Mouse (Mus musculus) heart, embryonic 11.5 days (tissue): ENCODE results near the gene Kank2. TPM values are rescaled to one million over a fixed set of nuclear protein-coding genes. Genes with fewer than 3 reads are reported as not detected.

Experiments used
- ATAC-seq: fragments of 200-750 bp; cut with Nextera tagmentation; replicated peaks from 2 replicates; pipeline ENCODE4 v1.8.0; 2017; ENCODE audit warnings: moderate library complexity; ENCODE audit not compliant: insufficient number of reproducible peaks, low FRiP score, low TSS enrichment
- H3K27ac ChIP-seq: fragments of 300-500 bp; sonication (generic); 2 replicates; pipeline ENCODE4 v1.5.1; 2014; ENCODE audit warnings: mild to moderate bottlenecking, low read depth, low read length
- H3K27me3 ChIP-seq: fragments of 300-500 bp; sonication (generic); 2 replicates; pipeline ENCODE4 v1.6.1; 2014; ENCODE audit warnings: mild to moderate bottlenecking, low read length, mixed read lengths; ENCODE audit not compliant: control insufficient read depth, insufficient read depth
- H3K36me3 ChIP-seq: fragments of 300-500 bp; sonication (generic); 2 replicates; pipeline ENCODE4 v1.6.1; 2014; ENCODE audit warnings: mild to moderate bottlenecking, low read length, moderate library complexity, mixed read lengths; ENCODE audit not compliant: control insufficient read depth, insufficient read depth
- H3K4me1 ChIP-seq: fragments of 300-500 bp; sonication (generic); 2 replicates; pipeline ENCODE4 v1.6.1; 2014; ENCODE audit warnings: low read length; ENCODE audit not compliant: control insufficient read depth, insufficient read depth
- H3K4me2 ChIP-seq: fragments of 300-500 bp; sonication (generic); 2 replicates; pipeline ENCODE4 v1.6.1; 2014; ENCODE audit warnings: mild to moderate bottlenecking, moderate library complexity
- H3K4me3 ChIP-seq: fragments of 300-500 bp; sonication (generic); 2 replicates; pipeline ENCODE4 v1.5.1; 2014; ENCODE audit warnings: low read depth, low read length
- H3K9ac ChIP-seq: fragments of 300-500 bp; sonication (generic); 2 replicates; pipeline ENCODE4 v1.6.1; 2014; ENCODE audit warnings: mild to moderate bottlenecking, low read depth, low read length, moderate library complexity
- H3K9me3 ChIP-seq: fragments of 300-500 bp; sonication (generic); replicated peaks from 2 replicates; pipeline ENCODE4 v1.6.1; 2016; ENCODE audit warnings: low read length; ENCODE audit not compliant: control insufficient read depth
- WGBS: fragments of 180-500 bp; shearing (Covaris S2); extraction: QIAGEN DNeasy Blood & Tissue Kit; methylation state at CpG from one replicate; pipeline ENCODE4 v1.1.7; 2014; ENCODE audit not compliant: insufficient replicate concordance; 5-methylcytosine and 5-hydroxymethylcytosine counted together
- microRNA-seq: library from miRNA; unstranded; fragments of <30 nt; microRNA quantifications from one replicate; pipeline ENCODE4, GENCODE M21; 2016; ENCODE audit warnings: borderline number of aligned reads
- polyA plus RNA-seq: library from polyadenylated mRNA; unstranded; fragments of >200 nt; fragmentation: Nextera tagmentation; extraction: Ambion mirVana; gene quantifications from 2 replicates; pipeline ENCODE4 v1.2.1, GENCODE M21; 2014

Gene Kank2
- polyA plus RNA-seq, 1 experiment from 2014 or later, result 8.9 TPM

GRCm38 (mm10) chr9:21717015-21717414 is 81.5 kb downstream of the Kank2 start:
- Histone ChIP-seq H3K4me2 (no peak overlapping the region), H3K36me3 (no peaks in the 10 kb centered on the region), H3K9me3 (no peaks in the 10 kb centered on the region), H3K4me3 (no peak overlapping the region), H3K9ac (no peak overlapping the region), H3K27ac (no peak overlapping the region), H3K27me3 (no peaks in the 10 kb centered on the region), H3K4me1 (peaks cover 11% of the 10 kb centered on the region)
- WGBS, result 75% methylated on average over 2 of the region's 2 CpGs
- no peak for ATAC-seq

Small RNA genes lying within 50 kb of the gene (microRNA-seq; reads per million reads assigned to microRNA genes)
- 14.2 reads per million, percentile 47 among the genes with 10 or more reads in this experiment for gene Mir7083

Other genes starting within 250 kb of the Kank2 start
- 29.5 and 34.0 TPM in 2 replicates for gene Timm29, start 206.0 kb downstream of the Kank2 start, polyA plus RNA-seq
- 10.9 and 11.8 TPM in 2 replicates for gene Yipf2, start 205.9 kb downstream of the Kank2 start, polyA plus RNA-seq
- gene Smarca4, start 182.6 kb downstream of the Kank2 start, polyA plus RNA-seq, result 77.4 and 78.7 TPM in 2 replicates
- 11.1 and 16.0 TPM in 2 replicates for gene Ldlr, start 75.3 kb downstream of the Kank2 start, polyA plus RNA-seq
- 90.5 and 103 TPM in 2 replicates for gene Spc24, start 38.4 kb downstream of the Kank2 start, polyA plus RNA-seq
- gene Angptl8, start 36.8 kb upstream of the Kank2 start, polyA plus RNA-seq, result 1.1 and 1.9 TPM in 2 replicates
- gene Dock6, start 53.9 kb upstream of the Kank2 start, polyA plus RNA-seq, result 43.9 and 50.1 TPM in 2 replicates
- 5.6 and 6.4 TPM in 2 replicates for gene Rab3d, start 119.4 kb upstream of the Kank2 start, polyA plus RNA-seq
- 2.3 and 3.3 TPM in 2 replicates for gene Ccdc159, start 128.7 kb upstream of the Kank2 start, polyA plus RNA-seq
- gene Tmem205, start 128.8 kb upstream of the Kank2 start, polyA plus RNA-seq, result 39.0 and 45.1 TPM in 2 replicates
- 5.3 and 5.5 TPM in 2 replicates for gene Plppr2, start 138.3 kb upstream of the Kank2 start, polyA plus RNA-seq
- gene Swsap1, start 157.0 kb upstream of the Kank2 start, polyA plus RNA-seq, result 9.0 and 13.1 TPM in 2 replicates
- 15.4 and 22.8 TPM in 2 replicates for gene Epor, start 164.8 kb upstream of the Kank2 start, polyA plus RNA-seq
- 0.74 and 1.1 TPM in 2 replicates for gene Rgl3, start 190.7 kb upstream of the Kank2 start, polyA plus RNA-seq
- not detected in 2 replicates for gene Ccdc151, start 203.9 kb upstream of the Kank2 start, polyA plus RNA-seq
- gene Prkcsh, start 204.1 kb upstream of the Kank2 start, polyA plus RNA-seq, result 72.2 and 77.8 TPM in 2 replicates